Mouse (Mus musculus) gastrocnemius, adult 18-20 months (tissue): ENCODE measurements around the gene 4930558K02Rik. TPM values are rescaled to one million over a fixed set of nuclear protein-coding genes. Genes with fewer than 3 reads are reported as not detected.

Experiments used
- DNase-seq: peaks from one replicate; pipeline ENCODE4 v3.0.0; 2021; ENCODE audit warnings: low spot score
- long read RNA-seq, 2 experiments: library from polyadenylated mRNA; stranded (forward); transcript quantifications; one replicate each; pipeline ENCODE4 v2.0.0; 2021
- total RNA-seq, 2 experiments: library from RNA; stranded (reverse); gene quantifications; 2 replicates each; pipeline ENCODE4 v1.2.3; 2021

The 4930558K02Rik gene
- not detected for total RNA-seq
- long read RNA-seq, experiment 1 = 0 reads
- long read RNA-seq, experiment 2 = 0 reads

- no peak for DNase-seq
Observed at GRCm38 (mm10) chr1:161979536-161979935, at the start of gene 4930558K02Rik. TSS of gene 4930558K02Rik (minus strand) at chr1:161979636.

DNA sequence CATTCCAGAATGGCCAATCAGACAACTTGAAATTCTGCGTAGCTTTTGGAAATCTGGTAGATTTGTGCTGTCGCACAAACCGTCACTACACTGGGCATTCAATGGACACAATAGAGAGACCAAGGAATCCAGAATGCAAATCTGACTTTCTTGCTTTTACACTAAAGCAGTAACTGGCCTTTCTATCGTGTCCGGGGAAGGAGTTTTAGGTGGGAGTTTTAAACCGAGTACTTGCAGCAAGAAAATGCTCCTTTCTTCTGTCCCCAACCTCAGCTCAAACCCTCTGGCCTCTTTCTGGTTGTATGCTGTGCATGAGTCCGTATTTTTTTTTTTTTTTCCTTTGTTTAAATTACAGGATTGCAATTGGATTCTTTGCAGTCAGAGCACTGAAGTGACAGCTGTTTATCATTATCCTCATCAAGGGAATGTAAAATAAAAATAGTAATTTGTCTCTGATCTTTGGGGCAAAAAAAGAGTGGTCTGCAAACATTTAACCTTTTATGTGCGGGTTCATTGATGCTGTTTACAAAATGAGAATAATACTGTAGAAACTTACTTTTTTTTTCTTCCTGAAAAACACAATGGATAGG is 44.3 kb upstream of the 4930558K02Rik start:
- no peak for DNase-seq

DNA sequence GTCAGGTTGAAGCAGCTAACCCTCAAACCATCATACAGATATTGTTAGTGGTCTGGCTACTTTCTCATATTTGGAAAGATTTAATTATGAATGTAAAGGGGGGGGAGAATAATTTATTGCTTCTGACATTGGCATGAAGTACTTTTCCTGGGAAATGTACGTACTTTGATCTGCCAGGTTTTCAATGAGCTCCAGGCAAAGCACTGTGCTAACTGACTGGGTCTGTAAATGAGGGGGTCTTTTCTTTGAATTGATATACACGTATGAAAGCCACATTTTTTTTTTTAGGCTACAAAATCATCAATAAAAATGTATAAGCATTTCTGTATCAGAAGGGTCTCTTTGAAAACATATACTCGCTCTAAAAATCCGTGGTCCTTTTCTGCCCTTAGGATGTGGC is 41.3 kb upstream of the 4930558K02Rik start:
- no peak for DNase-seq

DNA sequence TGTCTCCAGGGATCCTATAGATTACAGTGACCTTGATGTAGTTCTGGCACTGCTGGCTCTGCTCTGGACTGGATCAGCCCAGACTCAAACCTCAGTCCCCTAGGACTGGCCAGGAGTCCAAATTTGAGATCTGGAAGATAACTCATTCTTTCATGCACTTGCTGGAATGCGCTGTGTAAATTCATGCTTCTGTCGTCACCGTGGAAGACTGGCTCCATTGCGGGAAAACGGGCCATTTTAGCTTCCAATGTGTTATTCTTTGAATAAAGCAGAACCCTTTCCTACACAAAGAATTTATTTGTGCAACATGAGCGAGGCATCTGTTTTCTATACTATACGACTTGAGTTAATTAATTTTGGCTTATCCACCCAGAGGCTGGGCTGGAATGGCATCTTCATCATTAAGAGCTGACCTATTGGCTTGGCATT is 40.9 kb upstream of the 4930558K02Rik start:
- no peak for DNase-seq

DNA sequence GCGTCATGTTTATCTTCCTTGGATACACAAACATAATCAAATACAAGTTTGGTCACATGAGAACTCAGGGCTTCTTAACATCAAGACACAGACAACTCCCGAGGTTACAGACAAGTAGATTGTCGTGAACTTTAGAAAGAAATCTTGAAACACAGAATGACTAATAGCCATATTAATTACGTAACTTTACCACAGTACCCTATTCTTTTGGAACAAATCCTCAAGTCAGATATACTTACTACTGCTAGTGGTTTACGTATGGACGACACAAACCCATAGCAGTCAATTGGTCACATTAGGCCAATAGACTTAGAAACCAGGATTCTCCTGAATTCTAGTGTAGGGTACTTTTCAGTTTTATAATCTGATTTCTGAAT is 39.2 kb upstream of the 4930558K02Rik start:
- no peak for DNase-seq

DNA sequence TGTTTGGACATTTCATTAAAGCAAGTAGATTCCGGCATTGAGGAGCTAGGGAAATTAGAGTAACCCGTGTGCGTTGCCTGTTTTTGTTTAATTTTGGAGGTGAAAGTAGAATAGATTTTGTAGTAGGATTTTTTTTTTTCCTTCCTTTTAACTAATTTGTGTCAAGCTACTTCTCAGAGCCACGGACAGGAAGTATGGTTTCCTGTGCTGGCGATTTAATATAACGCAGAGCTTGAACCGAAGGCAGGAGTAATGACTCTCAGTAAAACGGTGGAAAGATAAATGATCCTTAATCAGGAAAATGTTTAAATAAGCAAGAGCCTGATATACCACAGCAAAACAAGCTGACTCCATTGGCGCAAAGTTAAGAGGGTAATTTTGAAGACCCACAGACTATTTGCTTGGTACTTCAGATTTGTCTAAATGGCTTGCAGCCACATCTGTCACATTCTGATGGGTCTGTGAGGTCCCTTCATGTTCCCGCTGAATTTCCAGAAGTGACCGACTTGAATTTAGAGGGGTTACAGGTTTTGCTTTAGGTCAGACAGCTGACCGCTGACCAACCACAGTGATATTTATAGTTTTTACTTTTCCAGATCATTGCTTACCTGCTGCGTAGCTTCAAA is 38.7 kb upstream of the 4930558K02Rik start:
- DNase-seq = no peak

DNA sequence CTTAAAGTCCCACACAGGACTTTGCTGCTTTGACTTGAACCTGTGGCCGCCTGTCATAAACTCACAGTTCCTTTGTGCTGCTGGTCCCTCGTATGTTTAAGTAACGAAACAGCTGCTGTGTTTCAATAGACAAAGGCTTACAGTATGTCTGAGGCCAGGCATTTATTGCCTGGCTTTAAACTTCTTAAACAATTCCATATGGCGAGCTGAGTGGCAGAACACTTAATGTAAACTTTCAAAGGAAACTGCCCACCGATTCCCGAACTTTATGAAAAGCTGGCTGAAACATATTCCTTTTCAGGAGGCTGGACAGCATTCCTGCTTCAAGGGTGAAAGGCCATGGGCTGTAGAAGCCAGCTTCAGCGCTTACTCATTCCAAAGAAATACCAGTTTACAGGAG is 37.5 kb upstream of the 4930558K02Rik start:
- no peak for DNase-seq

GRCm38 (mm10) chr1:162015247-162015862 is 35.9 kb upstream of the 4930558K02Rik start:
- no peak for DNase-seq

- DNase-seq = no peak
Observed at GRCm38 (mm10) chr1:162013561-162013960, 34.1 kb upstream of the 4930558K02Rik start.

DNA sequence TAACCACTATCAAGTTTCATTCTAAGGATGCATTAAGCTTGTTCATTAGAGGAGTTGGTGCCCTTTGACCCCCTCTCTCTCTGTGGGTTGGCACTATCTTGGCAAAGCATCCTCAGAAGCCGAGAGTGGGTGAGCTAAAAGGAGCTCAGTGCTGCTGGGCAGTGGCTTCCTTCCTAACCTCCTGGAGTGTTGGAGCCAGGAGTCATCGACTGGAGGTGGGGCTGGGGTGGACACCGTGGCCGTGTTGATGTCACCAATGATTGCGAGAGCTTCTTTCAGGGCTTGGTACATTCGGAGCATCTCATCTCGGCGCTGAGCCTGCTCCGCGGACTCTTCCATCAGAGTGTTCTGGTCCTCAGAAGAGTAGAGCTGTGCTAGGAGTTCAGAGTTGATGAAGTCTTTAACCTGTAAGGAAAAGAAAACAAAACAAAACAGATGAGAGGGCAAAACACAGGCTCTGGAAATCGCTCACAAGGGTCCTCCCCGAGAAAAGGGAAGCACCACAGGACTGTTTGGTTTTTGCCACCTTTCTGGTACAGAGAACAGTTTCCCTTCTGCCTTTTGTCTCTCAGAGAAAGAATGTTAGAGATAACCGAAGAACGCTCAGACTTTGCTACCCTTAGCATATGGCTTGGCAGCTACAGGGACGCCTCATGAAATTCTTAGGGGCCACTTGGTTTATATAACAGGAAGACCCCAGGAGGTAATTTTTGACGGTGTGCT is 32.2 kb upstream of the 4930558K02Rik start:
- DNase-seq = no peak

- DNase-seq = no peak
Observed at GRCm38 (mm10) chr1:162009086-162009485, 29.6 kb upstream of the 4930558K02Rik start.

DNA sequence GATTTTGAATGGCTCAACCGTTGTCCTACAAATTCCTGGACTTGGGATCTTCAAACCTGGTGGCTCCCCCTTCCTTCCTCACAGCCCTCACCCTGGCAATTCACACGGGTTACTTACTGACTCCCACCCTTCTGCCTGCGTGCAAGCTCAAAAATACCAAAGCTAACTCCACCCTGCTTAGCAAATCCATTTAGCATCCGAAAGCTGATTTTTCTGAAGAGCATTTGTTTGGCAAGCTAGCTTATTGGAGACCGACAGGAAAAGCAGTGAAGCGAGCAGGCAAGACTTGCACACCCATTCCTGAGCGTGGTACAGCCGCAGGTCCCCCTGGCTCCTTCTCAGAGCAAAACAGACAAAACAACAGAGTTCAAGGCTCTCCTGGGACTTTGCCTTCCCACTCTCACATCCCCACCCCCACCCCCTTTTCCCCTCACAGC is 29.2 kb upstream of the 4930558K02Rik start:
- peak; percentile 15 for DNase-seq

DNA sequence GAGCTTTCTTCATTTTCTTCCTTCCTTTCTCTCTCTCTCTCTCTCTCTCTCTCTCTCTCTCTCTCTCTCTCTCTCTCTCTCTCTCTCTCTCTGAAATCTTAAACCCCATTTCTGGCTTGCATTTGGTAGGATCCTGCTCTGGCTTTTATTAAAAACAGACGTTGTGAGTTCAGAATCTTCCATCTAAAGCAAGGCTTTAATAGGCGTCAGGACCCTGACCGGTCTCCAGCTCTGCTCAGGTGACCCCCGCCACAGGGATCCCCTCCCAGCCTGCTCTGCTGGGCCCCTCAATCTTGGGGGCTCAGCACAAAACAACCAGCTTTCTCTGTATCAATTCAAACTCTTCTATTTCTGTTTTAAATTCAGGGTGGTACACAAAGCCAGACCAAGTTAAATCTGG is 28.8 kb upstream of the 4930558K02Rik start:
- DNase-seq = no peak

DNA sequence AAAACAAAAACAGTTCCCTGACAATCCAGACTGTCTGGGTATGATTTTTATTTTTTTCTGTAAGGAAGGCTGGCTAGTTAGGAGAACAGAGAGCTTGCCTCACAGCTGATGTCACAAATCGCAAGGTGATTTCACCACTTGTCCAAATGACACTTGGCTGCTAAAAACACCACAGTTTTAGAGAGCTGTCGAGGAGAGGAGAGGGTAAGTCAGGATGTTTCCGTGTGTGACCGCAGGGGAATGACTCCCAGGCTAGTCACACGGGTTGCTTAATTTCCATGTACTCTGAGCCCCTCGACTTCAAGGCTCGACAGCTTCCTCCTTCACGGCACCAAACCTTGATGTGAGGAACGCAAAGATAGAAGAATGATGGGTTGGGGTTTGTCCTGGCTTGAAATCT is 26.7 kb upstream of the 4930558K02Rik start:
- DNase-seq = no peak

DNA sequence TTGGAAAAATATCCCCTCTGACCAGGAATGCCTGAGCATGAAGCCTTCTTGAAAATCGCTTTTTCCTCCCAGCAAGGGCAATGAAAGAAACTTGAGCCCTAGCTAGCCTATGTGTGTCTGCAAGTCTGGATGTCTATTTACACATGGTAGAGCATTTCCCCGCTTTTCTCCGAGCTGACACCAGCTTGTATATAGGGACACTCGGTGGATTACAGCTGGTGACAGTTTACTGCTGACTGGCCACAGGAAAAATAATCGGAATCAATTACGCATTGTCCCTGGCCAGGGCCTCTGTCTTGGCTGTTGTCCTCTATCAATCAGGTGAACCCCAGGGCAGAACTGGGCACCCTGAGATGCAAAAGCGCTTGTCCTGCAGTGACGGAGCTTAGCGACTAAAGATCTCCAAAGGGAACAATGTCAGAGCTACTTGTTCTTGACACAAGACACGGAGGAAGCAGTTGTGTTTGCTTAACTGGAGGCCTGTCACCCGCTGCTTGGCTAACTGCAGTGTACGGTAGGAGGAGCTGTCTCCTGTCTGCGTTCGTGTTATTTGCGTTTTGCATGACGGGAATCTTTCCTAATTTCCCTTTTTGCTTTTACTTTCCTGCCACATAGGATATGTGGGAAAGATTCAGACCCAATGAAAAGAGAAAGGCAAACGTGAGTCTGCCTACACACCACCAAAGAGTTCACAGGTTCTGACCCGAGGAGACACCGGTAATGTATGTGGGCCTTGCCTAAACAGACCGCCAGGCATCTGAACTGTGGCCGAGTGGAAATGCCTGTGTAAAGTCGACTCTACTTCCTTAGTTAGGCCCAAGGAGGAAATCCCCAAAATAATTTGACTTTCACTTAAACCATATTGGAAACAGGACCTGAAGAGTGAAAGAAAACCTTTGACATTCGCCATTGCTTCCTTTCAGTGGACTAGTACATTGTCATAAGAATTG is 25.7 kb upstream of the 4930558K02Rik start:
- peak; percentile 58 for DNase-seq

DNA sequence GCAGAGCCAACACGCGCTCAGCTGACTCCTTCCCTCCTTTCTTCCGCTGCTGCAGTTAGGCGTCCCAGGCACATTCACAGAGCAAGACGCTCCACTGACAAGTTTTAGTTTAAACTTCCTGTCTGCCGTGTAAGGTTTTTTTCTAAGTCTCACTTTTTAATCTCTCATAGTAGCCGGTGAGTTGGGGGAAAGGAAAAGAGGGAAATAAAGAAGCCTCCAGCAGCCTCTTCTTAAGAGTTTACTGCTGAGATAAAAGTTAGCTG is 25.0 kb upstream of the 4930558K02Rik start:
- DNase-seq = no peak

GRCm38 (mm10) chr1:162003729-162004517 is 24.5 kb upstream of the 4930558K02Rik start:
- no peak for DNase-seq

DNA sequence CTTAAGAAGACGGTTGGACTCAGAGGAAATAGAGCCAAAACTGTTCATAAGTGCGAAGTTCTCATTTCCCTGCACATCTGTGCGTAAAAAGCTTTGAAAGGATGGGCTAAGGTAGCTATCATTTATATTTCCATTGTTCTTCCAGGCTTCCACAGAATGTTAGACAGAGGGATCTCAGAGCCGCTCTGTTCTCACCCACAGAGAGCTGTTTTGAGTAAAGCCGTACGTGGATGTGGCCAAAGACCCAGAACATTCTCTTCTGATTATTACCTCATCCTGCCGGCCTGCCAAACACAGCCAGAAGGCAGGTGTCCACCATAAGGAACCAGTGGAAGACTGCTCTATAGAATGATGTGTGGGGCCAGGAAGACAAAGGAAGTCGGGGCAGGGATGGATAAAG is 21.9 kb upstream of the 4930558K02Rik start:
- no peak for DNase-seq

DNA sequence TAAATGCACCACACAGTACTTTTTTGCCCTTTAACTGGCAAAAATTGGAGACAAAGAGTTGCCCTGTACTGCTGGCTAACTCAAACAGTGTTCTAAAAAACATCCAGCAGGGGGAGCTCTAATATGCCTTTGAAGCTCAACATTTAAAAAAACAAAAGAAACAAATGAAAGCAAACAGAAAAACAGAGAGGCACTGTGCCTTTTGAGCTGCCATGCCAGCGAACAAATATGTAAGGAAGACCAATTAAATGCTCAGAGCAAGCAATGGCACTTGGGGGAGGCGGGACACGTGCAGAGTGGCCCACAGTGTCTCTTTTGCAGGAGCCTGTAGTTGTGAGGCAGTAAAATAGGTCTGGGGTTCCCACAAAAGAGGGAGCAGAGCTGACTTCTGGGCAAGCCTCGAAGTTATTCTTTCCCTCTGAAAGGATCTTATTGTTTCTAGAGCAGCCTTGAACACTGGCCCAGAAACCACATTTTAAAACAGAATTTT is 20.5 kb upstream of the 4930558K02Rik start:
- peak; percentile 70 for DNase-seq

- DNase-seq = no peak
Observed at GRCm38 (mm10) chr1:161999338-161999737, 19.9 kb upstream of the 4930558K02Rik start.
